Mouse (Mus musculus) left cerebral cortex, postnatal 10 days (tissue): ENCODE measurements around the gene Kif22. TPM values are rescaled to one million over a fixed set of nuclear protein-coding genes. Genes with fewer than 3 reads are reported as not detected.

Experiments used
- DNase-seq, 2 experiments: peaks; one replicate each; pipeline ENCODE4 v3.0.0; 2021 to 2022; ENCODE audit warnings: low spot score in 2 of 2, mixed read lengths in 1 of 2; ENCODE audit errors: extremely low spot score in 1 of 2
- intact Hi-C: fragments of 180-260 bp; cut with DNase I; formaldehyde crosslinking; loops from one replicate; pipeline ENCODE4 v1.15.1; 2025
- total RNA-seq, 2 experiments: library from RNA; stranded (reverse); gene quantifications; 2 replicates each; pipeline ENCODE4 v1.2.3; 2021

Kif22 gene
- total RNA-seq, 2 experiments from 2014 or later, result 8.8 to 9.8 TPM

DNA sequence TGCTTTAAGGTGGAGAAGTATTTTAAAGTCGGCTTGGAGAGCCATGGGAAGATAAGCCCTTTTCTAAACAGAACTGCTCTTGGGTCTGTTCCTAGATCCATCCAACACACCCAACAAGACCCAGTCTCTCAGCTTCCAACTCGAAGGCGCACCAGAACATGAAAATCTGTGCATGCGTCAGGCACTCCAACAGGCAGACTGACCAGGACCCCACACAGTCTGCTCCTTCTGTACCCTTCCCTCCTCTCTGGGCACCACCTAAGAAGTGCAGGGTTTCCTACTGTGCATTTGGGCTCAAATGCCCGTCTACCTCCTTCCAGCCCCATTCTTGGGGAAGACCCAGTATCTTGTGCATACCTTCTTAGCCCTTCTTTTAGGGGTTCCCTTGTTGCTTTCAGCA is 21.8 kb downstream of the Kif22 start:
- intact Hi-C loops, result loop anchor here (5.0 kb wide), 1 partner anchor 82 kb away; no protein-coding TSS in a partner anchor
- no peak for DNase-seq

- no peak for DNase-seq
- intact Hi-C loops, result loop anchor here (5.0 kb wide), 1 partner anchor 82 kb away; no protein-coding TSS in a partner anchor
These were observed 22.2 kb downstream of the Kif22 start for GRCm38 (mm10) chr7:127020031-127020430.

- intact Hi-C loops, result loop anchor here (5.0 kb wide), 1 partner anchor 42 kb away; the partner anchor contains the start of genes Cdipt and Cdiptos
- no peak for DNase-seq
These were observed 22.8 kb downstream of the Kif22 start for GRCm38 (mm10) chr7:127019306-127019960.

DNA sequence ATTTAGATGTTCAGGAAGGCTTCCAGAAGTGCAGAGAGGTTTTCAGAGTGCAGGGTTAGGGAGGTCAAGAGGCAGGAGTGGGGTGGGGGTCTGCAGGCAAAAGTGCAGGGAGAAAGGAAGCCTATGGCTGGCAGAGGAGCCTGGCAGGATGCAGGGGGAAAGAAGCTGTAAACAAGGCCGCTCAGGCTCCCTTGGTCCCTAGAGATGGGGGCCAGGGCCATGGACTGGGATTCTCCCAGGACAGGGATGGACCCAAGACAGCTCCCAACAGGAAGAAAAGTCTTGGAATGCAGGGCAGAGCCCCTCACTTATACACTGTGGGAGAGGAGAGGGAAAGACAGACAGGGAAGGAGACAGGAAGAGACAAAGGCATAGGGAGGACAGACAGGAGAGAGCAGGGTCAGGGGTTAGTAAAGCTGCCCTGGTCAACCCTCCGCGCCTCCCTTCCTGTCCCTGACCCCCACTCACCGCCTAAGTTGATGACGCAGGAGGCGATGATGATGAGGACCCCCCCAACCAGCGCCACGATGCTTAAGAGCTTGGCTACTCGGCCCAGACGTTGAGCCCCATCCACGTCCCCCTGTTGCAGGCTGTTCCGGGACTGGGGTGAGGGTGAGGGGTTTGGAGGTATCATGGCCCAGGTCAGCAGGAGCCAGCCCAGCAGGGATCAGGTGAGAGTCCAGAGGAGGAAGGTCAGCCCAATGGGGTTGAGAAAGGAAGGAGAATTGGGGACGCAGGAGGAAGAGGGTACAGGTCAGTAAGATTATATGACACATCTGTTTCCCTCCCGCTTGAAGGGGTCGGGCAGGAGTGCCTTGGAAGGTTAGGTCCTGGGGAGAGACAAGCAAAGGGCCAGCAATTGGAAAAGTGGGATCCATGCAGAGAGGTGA is 23.6 kb downstream of the Kif22 start:
- DNase-seq, result no peak
- intact Hi-C loops, result loop anchor here (5.0 kb wide), 1 partner anchor 41 kb away; the partner anchor contains the start of genes Cdipt and Cdiptos

DNA sequence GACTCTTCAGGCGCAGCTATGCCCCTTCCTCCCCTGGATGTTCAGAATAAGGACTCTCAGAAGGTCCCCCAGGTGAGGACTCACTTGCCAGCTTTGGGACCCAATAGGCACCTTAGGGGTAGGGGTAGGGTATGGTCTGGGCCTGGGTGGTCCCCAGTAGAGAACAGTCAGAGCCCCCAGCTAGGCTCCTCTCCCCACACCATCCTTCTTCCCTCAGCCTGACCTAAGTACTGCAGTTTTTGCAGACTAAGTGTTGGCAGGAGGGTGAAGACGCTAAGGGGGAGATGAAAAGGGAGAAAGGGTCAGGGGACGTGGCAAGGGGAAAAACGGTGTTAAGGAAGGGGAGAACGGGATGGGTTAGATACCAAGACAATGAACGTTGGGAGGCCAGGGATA is 24.3 kb downstream of the Kif22 start:
- intact Hi-C loops, result loop anchor here (5.0 kb wide), 1 partner anchor 41 kb away; the partner anchor contains the start of genes Cdipt and Cdiptos
- no peak for DNase-seq

GRCm38 (mm10) chr7:127016971-127017949 is 25.0 kb downstream of the Kif22 start, which contains the start of gene Pagr1a:
TSS of gene Pagr1a (minus strand) at chr7:127017352.
- DNase-seq, result peak; percentile 96 to 98
- intact Hi-C loops, result loop anchor here (5.0 kb wide), 1 partner anchor 40 kb away; the partner anchor contains the start of genes Cdipt and Cdiptos

DNA sequence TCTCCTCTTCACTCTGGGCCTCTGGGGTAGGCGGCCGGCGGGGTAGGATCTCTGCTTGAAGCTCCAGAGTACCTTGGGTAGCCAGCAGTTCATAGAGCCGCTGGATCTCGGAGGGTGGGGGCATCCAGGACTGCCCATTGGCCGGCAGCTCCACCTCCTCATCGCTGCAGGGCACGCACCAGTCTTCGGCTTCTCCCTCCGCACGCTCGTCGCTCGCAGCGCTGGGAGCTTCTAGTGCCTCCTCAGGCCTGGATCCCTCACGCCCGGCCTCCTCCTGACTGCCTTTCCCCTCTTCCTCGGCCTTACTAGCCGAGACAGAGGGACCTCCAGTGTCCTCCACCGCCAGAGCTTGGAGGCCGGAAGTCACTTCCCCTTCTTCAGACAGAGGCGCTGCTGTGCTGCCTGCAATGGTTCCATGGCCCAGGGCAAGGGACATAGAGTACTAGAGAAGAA is 25.8 kb downstream of the Kif22 start:
- peak in 1 of 2 experiments; percentile 79 for DNase-seq
- intact Hi-C loops, result loop anchor here (5.0 kb wide), 1 partner anchor 39 kb away; the partner anchor contains the start of genes Cdipt and Cdiptos

DNA sequence TGATC is 26.0 kb downstream of the Kif22 start, which contains the start of gene Pagr1b:
Gene Pagr1b (minus strand): TSS at position 4 of the 5 bp plus-strand sequence.
- DNase-seq, result no peak
- intact Hi-C loops, result loop anchor here (5.0 kb wide), 1 partner anchor 39 kb away; the partner anchor contains the start of genes Cdipt and Cdiptos

GRCm38 (mm10) chr7:127016081-127016480 is 26.2 kb downstream of the Kif22 start:
- intact Hi-C loops, result loop anchor here (5.0 kb wide), 1 partner anchor 39 kb away; the partner anchor contains the start of genes Cdipt and Cdiptos
- no peak for DNase-seq

GRCm38 (mm10) chr7:127014993-127015392 is 27.3 kb downstream of the Kif22 start:
- intact Hi-C loops, result loop anchor here (5.0 kb wide), 1 partner anchor 38 kb away; the partner anchor contains the start of genes Cdipt and Cdiptos
- no peak for DNase-seq

- DNase-seq, result peak in 1 of 2 experiments; percentile 74
- intact Hi-C loops, result no loop called here
These were observed 28.0 kb downstream of the Kif22 start, which contains the start of gene Mvp for GRCm38 (mm10) chr7:127014320-127014719. TSS of gene Mvp (minus strand) at chr7:127014621.

DNA sequence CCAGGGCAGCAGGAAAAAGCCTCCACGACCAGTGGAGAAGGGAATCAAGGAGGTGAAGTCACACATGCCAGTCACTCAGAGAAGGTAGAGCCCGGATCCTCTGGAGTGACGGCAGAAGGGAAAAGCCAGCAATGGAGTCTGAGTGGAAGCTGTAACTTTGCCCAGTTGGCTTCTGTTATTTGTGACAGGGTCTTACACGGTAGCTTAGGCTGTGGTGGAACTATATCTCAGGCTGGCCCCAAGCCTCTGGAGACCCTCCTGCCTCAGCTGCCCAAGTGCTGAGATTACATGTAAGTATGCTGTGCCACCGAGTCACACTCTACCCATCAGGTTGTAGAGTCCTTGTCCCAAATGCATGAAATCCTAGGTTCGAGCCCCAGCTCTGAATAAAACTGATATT is 28.9 kb downstream of the Kif22 start:
- DNase-seq, result no peak
- intact Hi-C loops, result no loop called here

DNA sequence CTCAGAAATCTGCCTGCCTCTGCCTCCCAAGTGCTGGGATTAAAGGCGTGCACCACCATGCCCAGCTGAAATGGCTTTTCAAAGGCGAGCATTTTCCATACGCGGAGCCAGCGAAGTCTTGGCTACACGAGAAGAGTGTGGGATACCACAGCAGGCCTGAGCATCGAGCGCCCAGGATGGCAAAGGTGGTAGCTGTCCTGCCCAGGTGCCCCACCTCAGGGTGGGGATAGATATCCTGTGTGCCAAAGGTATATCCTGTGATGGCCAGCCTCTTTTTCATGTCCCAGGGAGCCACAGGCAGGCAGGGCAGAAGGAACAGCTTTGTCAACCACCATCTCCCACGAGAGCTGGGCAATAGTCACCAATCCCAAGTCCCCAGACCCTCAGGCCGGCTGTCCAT is 29.4 kb downstream of the Kif22 start:
- intact Hi-C loops, result no loop called here
- no peak for DNase-seq

GRCm38 (mm10) chr7:127012374-127012773 is 29.9 kb downstream of the Kif22 start:
- intact Hi-C loops, result no loop called here
- no peak for DNase-seq

DNA sequence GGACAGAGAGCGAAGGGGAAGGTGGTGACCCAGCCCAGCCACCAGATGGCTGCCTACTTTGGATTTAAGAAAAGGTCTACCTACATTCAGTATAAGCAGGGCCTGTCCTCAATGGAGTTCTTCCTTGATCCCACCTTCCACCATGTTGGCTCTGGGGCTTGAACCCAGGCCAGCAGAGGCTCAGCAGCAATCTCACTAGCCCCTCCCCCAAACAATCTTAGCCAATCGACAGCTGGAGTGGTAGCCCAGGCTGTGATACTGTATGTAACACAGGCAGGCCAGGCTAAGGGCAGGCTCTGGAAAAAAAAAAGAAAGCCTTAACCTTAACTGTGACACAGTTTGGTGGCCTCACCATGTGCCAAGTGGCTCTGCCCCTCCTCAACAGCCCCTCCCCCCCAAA is 30.6 kb downstream of the Kif22 start:
- intact Hi-C loops, result no loop called here
- DNase-seq, result no peak

- intact Hi-C loops, result no loop called here
- DNase-seq, result no peak
These were observed 31.2 kb downstream of the Kif22 start for GRCm38 (mm10) chr7:127011051-127011450.

GRCm38 (mm10) chr7:127009307-127010085 is 32.8 kb downstream of the Kif22 start:
- intact Hi-C loops, result no loop called here
- no peak for DNase-seq
